21 mouse cellular contexts compared by ENCODE assay signal in the genomic region with DNA sequence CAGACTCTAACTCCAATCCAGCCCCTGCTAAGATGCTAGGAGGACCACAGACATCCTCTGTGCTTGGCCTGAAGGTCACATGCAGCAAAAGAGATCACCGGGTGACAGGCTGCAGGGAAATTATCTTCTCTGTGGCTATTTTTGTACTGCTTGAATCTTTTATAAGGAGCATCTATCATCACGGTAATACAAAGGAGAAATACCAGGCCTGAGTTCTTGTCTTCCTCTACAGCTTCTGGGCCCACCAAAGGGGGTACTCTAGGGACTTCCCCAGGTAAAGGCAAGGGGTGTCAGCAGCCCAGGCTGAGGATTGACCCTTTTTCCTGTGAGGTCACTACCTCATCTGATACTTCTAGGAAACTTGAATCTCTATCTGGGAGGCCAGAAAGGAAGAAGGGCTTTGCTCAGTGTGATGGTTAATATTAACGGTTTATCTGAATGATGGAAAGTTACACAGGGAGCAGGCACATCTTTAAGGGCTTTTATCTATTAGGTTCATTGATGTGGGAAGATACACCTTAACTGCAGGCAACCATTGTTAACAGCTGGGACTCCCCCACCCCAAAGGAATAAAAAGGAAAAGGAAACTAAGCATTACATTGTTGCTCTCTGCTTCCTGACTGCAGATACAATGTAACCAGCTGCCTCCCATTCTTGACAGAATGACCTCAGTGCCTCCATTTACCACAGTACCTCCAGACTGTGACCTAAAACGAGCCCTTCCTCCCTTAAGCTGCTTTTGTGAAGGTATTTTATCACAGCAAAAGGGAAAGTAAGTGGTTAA. TPM values are rescaled to one million over a fixed set of nuclear protein-coding genes. Genes with fewer than 3 reads are reported as not detected.
DNase-seq lines count a peak whose midpoint lies in the region; ATAC-seq lines count a peak whose summit lies in the region.
"Had no signal": no experiment of that assay in that cellular context is flagged by ENCODE, and none has a peak within 500 bp of the region (broad histone marks: within the 10 kb centered on the region; RNA-seq: fewer than 3 reads in every experiment).

No protein-coding gene starts in this region.

- no peaks in the 10 kb centered on the region for H3K27me3 ChIP-seq in heart, embryonic 12.5 days (replicated peaks)
- no peaks in the 10 kb centered on the region for H3K27me3 ChIP-seq in hindbrain, embryonic 16.5 days (replicated peaks; ENCODE audit: control insufficient read depth, insufficient read depth, low read length)
- no peaks in the 10 kb centered on the region for H3K27me3 ChIP-seq in hindbrain, embryonic 11.5 days (ENCODE audit: control insufficient read depth, insufficient read depth, low read length)
- H3K27me3 ChIP-seq in midbrain, embryonic 15.5 days (replicated peaks), result no peaks in the 10 kb centered on the region
- H3K27me3 ChIP-seq in midbrain, embryonic 13.5 days, result no peaks in the 10 kb centered on the region
- H3K27me3 ChIP-seq: embryonic facial prominence, embryonic 13.5 days; limb, embryonic 13.5 days; midbrain, embryonic 12.5 days; Patski had no signal

- H3K9me3 ChIP-seq in heart, embryonic 12.5 days (replicated peaks), result no peaks in the 10 kb centered on the region
- no peaks in the 10 kb centered on the region for H3K9me3 ChIP-seq in hindbrain, embryonic 16.5 days (ENCODE audit: control insufficient read depth, low read length)
- H3K9me3 ChIP-seq in hindbrain, embryonic 11.5 days (ENCODE audit: control insufficient read depth, low read length), result no peaks in the 10 kb centered on the region
- no peaks in the 10 kb centered on the region for H3K9me3 ChIP-seq in midbrain, embryonic 15.5 days
- no peaks in the 10 kb centered on the region for H3K9me3 ChIP-seq in midbrain, embryonic 13.5 days
- H3K9me3 ChIP-seq: embryonic facial prominence, embryonic 13.5 days; limb, embryonic 13.5 days; midbrain, embryonic 12.5 days had no signal

- WGBS in heart, embryonic 12.5 days, result 32% methylated on average over 4 of the region's 4 CpGs
- WGBS in hindbrain, embryonic 16.5 days, result 58% methylated on average over 4 of the region's 4 CpGs
- WGBS in hindbrain, embryonic 11.5 days, result 76% methylated on average over 4 of the region's 4 CpGs
- 58% methylated on average over 4 of the region's 4 CpGs for WGBS in midbrain, embryonic 15.5 days
- WGBS in midbrain, embryonic 13.5 days, result 59% methylated on average over 4 of the region's 4 CpGs

- peaks cover 53% of the 10 kb centered on the region for H3K4me1 ChIP-seq in heart, embryonic 12.5 days (replicated peaks)
- no peaks in the 10 kb centered on the region for H3K4me1 ChIP-seq in hindbrain, embryonic 16.5 days (ENCODE audit: control insufficient read depth, insufficient read depth, low read depth, low read length)
- no peaks in the 10 kb centered on the region for H3K4me1 ChIP-seq in hindbrain, embryonic 11.5 days (replicated peaks; ENCODE audit: control insufficient read depth, insufficient read depth, low read length)
- peaks cover 4% of the 10 kb centered on the region; the same call in 1 of the 2 replicates for H3K4me1 ChIP-seq in midbrain, embryonic 15.5 days
- H3K4me1 ChIP-seq in midbrain, embryonic 13.5 days (replicated peaks), result no peaks in the 10 kb centered on the region
- H3K4me1 ChIP-seq in brown adipose tissue, adult 24 weeks (ENCODE audit: control insufficient read depth, insufficient read depth, insufficient read length, low read length), result peaks cover 30% of the 10 kb centered on the region
- H3K4me1 ChIP-seq: embryonic facial prominence, embryonic 13.5 days; limb, embryonic 13.5 days; midbrain, embryonic 12.5 days had no signal

- ATAC-seq in heart, embryonic 12.5 days (ENCODE audit: insufficient number of reproducible peaks, low FRiP score), result no peak
- ATAC-seq in hindbrain, embryonic 16.5 days, result no peak
- no peak for ATAC-seq in hindbrain, embryonic 11.5 days (ENCODE audit: low FRiP score)
- ATAC-seq in midbrain, embryonic 15.5 days (replicated peaks), result no peak
- no peak for ATAC-seq in midbrain, embryonic 13.5 days
- ATAC-seq: forebrain, postnatal 0 days; intestine, postnatal 0 days had no signal

- H3K9ac ChIP-seq in heart, embryonic 12.5 days, result peak overlapping the region; percentile 19; the same call in 1 of the 2 replicates
- no peak overlapping the region for H3K9ac ChIP-seq in hindbrain, embryonic 16.5 days (ENCODE audit: low read depth, low read length)
- no peak overlapping the region for H3K9ac ChIP-seq in hindbrain, embryonic 11.5 days (ENCODE audit: low read depth, low read length)
- H3K9ac ChIP-seq in midbrain, embryonic 15.5 days, result no peak overlapping the region
- H3K9ac ChIP-seq in midbrain, embryonic 13.5 days (replicated peaks), result no peak overlapping the region
- H3K9ac ChIP-seq: embryonic facial prominence, embryonic 13.5 days; forebrain, postnatal 0 days; limb, embryonic 13.5 days; liver, embryonic 14.5 days; midbrain, embryonic 12.5 days had no signal

- H3K36me3 ChIP-seq in heart, embryonic 12.5 days, result peaks cover 4% of the 10 kb centered on the region
- H3K36me3 ChIP-seq in hindbrain, embryonic 16.5 days (ENCODE audit: control insufficient read depth, insufficient read depth, low read length), result no peaks in the 10 kb centered on the region
- no peaks in the 10 kb centered on the region for H3K36me3 ChIP-seq in hindbrain, embryonic 11.5 days (ENCODE audit: control insufficient read depth, insufficient read depth, low read length)
- H3K36me3 ChIP-seq in midbrain, embryonic 15.5 days (replicated peaks), result no peaks in the 10 kb centered on the region
- no peaks in the 10 kb centered on the region for H3K36me3 ChIP-seq in midbrain, embryonic 13.5 days
- H3K36me3 ChIP-seq: embryonic facial prominence, embryonic 13.5 days; limb, embryonic 13.5 days; midbrain, embryonic 12.5 days had no signal

- H3K27ac ChIP-seq in heart, embryonic 12.5 days (ENCODE audit: poor library complexity, severe bottlenecking), result peak overlapping the region; percentile 86
- peak overlapping the region; percentile 17; the same call in 1 of the 2 replicates for H3K27ac ChIP-seq in hindbrain, embryonic 16.5 days (ENCODE audit: low read depth, low read length)
- H3K27ac ChIP-seq in hindbrain, embryonic 11.5 days (ENCODE audit: low read depth, low read length), result no peak overlapping the region
- H3K27ac ChIP-seq in midbrain, embryonic 15.5 days, result 0 out of 2 replicates have a peak overlapping the region, but pooled peaks have one; percentile 25
- H3K27ac ChIP-seq in midbrain, embryonic 13.5 days, result no peak overlapping the region
- H3K27ac ChIP-seq in brown adipose tissue, adult 24 weeks (replicated peaks; ENCODE audit: low read depth, low read length), result peak overlapping the region; percentile 78
- H3K27ac ChIP-seq: embryonic facial prominence, embryonic 13.5 days; limb, embryonic 13.5 days; liver, embryonic 14.5 days; midbrain, embryonic 12.5 days had no signal

- DNase-seq in heart, adult 9 months (ENCODE audit: low spot score in 2 of 2), result no peak
- no peak for DNase-seq in hindbrain, embryonic 11.5 days (ENCODE audit: low spot score)
- no peak for DNase-seq in right cerebral cortex, postnatal 4 days
- DNase-seq: adrenal gland, postnatal 36 days; B cell, adult 2 months; cerebellum, adult 9-11 months; forebrain, postnatal 0 days; kidney, postnatal 4 days; lung, postnatal 36 days; thymus, postnatal 36 days had no signal

- peak overlapping the region; percentile 32; the same call in 1 of the 2 replicates for H3K4me2 ChIP-seq in heart, embryonic 12.5 days
- H3K4me2 ChIP-seq in hindbrain, embryonic 16.5 days (ENCODE audit: low read length), result no peak overlapping the region
- no peak overlapping the region for H3K4me2 ChIP-seq in hindbrain, embryonic 11.5 days (replicated peaks; ENCODE audit: low read depth, low read length)
- H3K4me2 ChIP-seq in midbrain, embryonic 15.5 days, result no peak overlapping the region
- H3K4me2 ChIP-seq in midbrain, embryonic 13.5 days (replicated peaks), result no peak overlapping the region
- H3K4me2 ChIP-seq: embryonic facial prominence, embryonic 13.5 days; limb, embryonic 13.5 days; midbrain, embryonic 12.5 days had no signal

- no peak overlapping the region for H3K4me3 ChIP-seq in heart, embryonic 12.5 days
- no peak overlapping the region for H3K4me3 ChIP-seq in hindbrain, embryonic 16.5 days (ENCODE audit: low read length)
- no peak overlapping the region for H3K4me3 ChIP-seq in hindbrain, embryonic 11.5 days (ENCODE audit: low read depth, low read length)
- H3K4me3 ChIP-seq in midbrain, embryonic 15.5 days, result no peak overlapping the region
- H3K4me3 ChIP-seq in midbrain, embryonic 13.5 days (replicated peaks), result no peak overlapping the region
- no peak overlapping the region for H3K4me3 ChIP-seq in brown adipose tissue, adult 24 weeks (ENCODE audit: insufficient read depth, low read depth, low read length)
- H3K4me3 ChIP-seq: embryonic facial prominence, embryonic 13.5 days; limb, embryonic 13.5 days; midbrain, embryonic 12.5 days had no signal

RNA-seq across cellular contexts. Expression of a gene that starts 17.6 kb away (rescaled TPM):
- 42.0 and 42.6 TPM in 2 replicates for polyA plus RNA-seq in heart, embryonic 12.5 days (2016; fragmentation: Nextera tagmentation; extraction: Ambion mirVana)
- polyA plus RNA-seq in hindbrain, embryonic 16.5 days (2015; fragmentation: Nextera tagmentation; extraction: Ambion mirVana), result 24.3 and 28.6 TPM in 2 replicates
- 4.1 and 4.6 TPM in 2 replicates for polyA plus RNA-seq in hindbrain, embryonic 11.5 days (2014; fragmentation: Nextera tagmentation; extraction: Ambion mirVana)
- polyA plus RNA-seq in midbrain, embryonic 15.5 days (2015; fragmentation: Nextera tagmentation; extraction: Ambion mirVana), result 22.1 and 23.4 TPM in 2 replicates
- 12.2 and 12.4 TPM in 2 replicates for polyA plus RNA-seq in midbrain, embryonic 13.5 days (2015; fragmentation: Nextera tagmentation; extraction: Ambion mirVana)
- polyA plus RNA-seq in brown adipose tissue, adult 24 weeks (2012; ENCODE audit: insufficient read depth, insufficient read length, missing spikeins), result 10.0 and 10.3 TPM in 2 replicates

RNA-seq across cellular contexts. Expression of a gene that starts 23.7 kb away (rescaled TPM):
- polyA plus RNA-seq in heart, embryonic 12.5 days (2016; fragmentation: Nextera tagmentation; extraction: Ambion mirVana), result 2.9 and 3.9 TPM in 2 replicates
- 49.1 and 61.3 TPM in 2 replicates for polyA plus RNA-seq in hindbrain, embryonic 16.5 days (2015; fragmentation: Nextera tagmentation; extraction: Ambion mirVana)
- polyA plus RNA-seq in hindbrain, embryonic 11.5 days (2014; fragmentation: Nextera tagmentation; extraction: Ambion mirVana), result 5.1 and 6.2 TPM in 2 replicates
- polyA plus RNA-seq in midbrain, embryonic 15.5 days (2015; fragmentation: Nextera tagmentation; extraction: Ambion mirVana), result 26.0 and 29.5 TPM in 2 replicates
- 12.6 and 13.4 TPM in 2 replicates for polyA plus RNA-seq in midbrain, embryonic 13.5 days (2015; fragmentation: Nextera tagmentation; extraction: Ambion mirVana)
- 51.9 and 66.8 TPM in 2 replicates for polyA plus RNA-seq in brown adipose tissue, adult 24 weeks (2012; ENCODE audit: insufficient read depth, insufficient read length, missing spikeins)

Comparison
In these comparisons a context has a peak if more than half of its experiments do, and no peak if none do; other contexts are left out.
1. H3K27ac ChIP-seq: peak in heart, embryonic 12.5 days (single experiment), hindbrain, embryonic 16.5 days (single experiment), midbrain, embryonic 15.5 days (single experiment) and brown adipose tissue, adult 24 weeks (single experiment); none in hindbrain, embryonic 11.5 days (single experiment) and midbrain, embryonic 13.5 days (single experiment).